Mouse (Mus musculus) myocyte (in vitro differentiated cells): ENCODE data around the gene Itm2c. TPM values are rescaled to one million over a fixed set of nuclear protein-coding genes. Genes with fewer than 3 reads are reported as not detected.

Experiments
- H3K27me3 ChIP-seq: one replicate; pipeline ENCODE4 v1.6.1; 2011; ENCODE audit not compliant: control insufficient read depth, insufficient read depth, insufficient read length
- H3K36me3 ChIP-seq: one replicate; pipeline ENCODE4 v1.6.1; 2011; ENCODE audit not compliant: control insufficient read depth, insufficient read depth
- H3K4me2 ChIP-seq: one replicate; pipeline ENCODE4 v1.6.1; 2011; ENCODE audit warnings: low read depth, control low read depth
- H3K4me3 ChIP-seq: one replicate; pipeline ENCODE4 v1.5.1; 2011; ENCODE audit warnings: mild to moderate bottlenecking, control low read depth, moderate library complexity
- H3K79me2 ChIP-seq: one replicate; pipeline ENCODE4 v1.6.1; 2011; ENCODE audit not compliant: control insufficient read depth, insufficient read depth
- H3ac ChIP-seq: one replicate; pipeline ENCODE4 v1.6.1; 2011; ENCODE audit not compliant: control insufficient read depth, insufficient read length
- CEBPB ChIP-seq: IDR thresholded peaks from 2 replicates; pipeline ENCODE4 v1.6.1; 2011; ENCODE audit warnings: mild to moderate bottlenecking, moderate library complexity; ENCODE audit not compliant: poor library complexity, insufficient read depth, severe bottlenecking
- E2F4 ChIP-seq: IDR thresholded peaks from one replicate; pipeline ENCODE4 v1.6.1; 2011; ENCODE audit warnings: mild to moderate bottlenecking, control low read depth, moderate library complexity; ENCODE audit not compliant: insufficient read depth
- MAX ChIP-seq: IDR thresholded peaks from one replicate; pipeline ENCODE4 v1.6.1; 2011; ENCODE audit warnings: low read depth, mild to moderate bottlenecking, control low read depth
- MYOD1 ChIP-seq, 3 experiments: IDR thresholded peaks; one replicate each; pipeline ENCODE4 v1.6.1; 2011; ENCODE audit warnings: control low read depth in 2 of 3, low read depth in 2 of 3, mild to moderate bottlenecking in 2 of 3, moderate library complexity in 1 of 3; ENCODE audit not compliant: insufficient read length in 2 of 3, control insufficient read depth in 1 of 3
- MYOG ChIP-seq, 3 experiments: IDR thresholded peaks; one replicate each; pipeline ENCODE4 v1.6.1; 2011; ENCODE audit warnings: control low read depth in 2 of 3, low read depth in 2 of 3, mild to moderate bottlenecking in 2 of 3; ENCODE audit not compliant: insufficient read length in 2 of 3, control insufficient read depth in 1 of 3, insufficient read depth in 1 of 3
- POLR2A ChIP-seq: IDR thresholded peaks from one replicate; pipeline ENCODE4 v1.6.1; 2011; ENCODE audit warnings: low read depth, mild to moderate bottlenecking, control low read depth, moderate library complexity; ENCODE audit not compliant: insufficient read length
- POLR2AphosphoS2 ChIP-seq: IDR thresholded peaks from one replicate; pipeline ENCODE4 v1.6.1; 2011; ENCODE audit warnings: low read depth, control low read depth; ENCODE audit not compliant: insufficient read length
- REST ChIP-seq: IDR thresholded peaks from one replicate; pipeline ENCODE4 v1.6.1; 2011; ENCODE audit warnings: mild to moderate bottlenecking, control low read depth, moderate library complexity; ENCODE audit not compliant: insufficient read depth, insufficient read length
- SRF ChIP-seq: IDR thresholded peaks from one replicate; pipeline ENCODE4 v1.6.1; 2011; ENCODE audit warnings: low read depth; ENCODE audit not compliant: control insufficient read depth, insufficient read length
- TCF12 ChIP-seq: IDR thresholded peaks from one replicate; pipeline ENCODE4 v1.6.1; 2011; ENCODE audit warnings: mild to moderate bottlenecking, control low read depth; ENCODE audit not compliant: poor library complexity, insufficient read depth, severe bottlenecking
- TCF3 ChIP-seq: IDR thresholded peaks from one replicate; pipeline ENCODE4 v1.6.1; 2011; ENCODE audit warnings: low read depth, control low read depth; ENCODE audit not compliant: insufficient read length
- USF1 ChIP-seq: IDR thresholded peaks from one replicate; pipeline ENCODE4 v1.6.1; 2011; ENCODE audit warnings: low read depth, mild to moderate bottlenecking, control low read depth, moderate library complexity
- polyA plus RNA-seq: library from polyadenylated mRNA; unstranded; fragments of >200 nt; fragmentation: generic; extraction: Trizol; gene quantifications from one replicate; pipeline ENCODE4 v1.2.1, GENCODE M21; 2012; ENCODE audit warnings: missing spikeins

Itm2c gene
- polyA plus RNA-seq, 1 experiment = 86.6 TPM

DNA sequence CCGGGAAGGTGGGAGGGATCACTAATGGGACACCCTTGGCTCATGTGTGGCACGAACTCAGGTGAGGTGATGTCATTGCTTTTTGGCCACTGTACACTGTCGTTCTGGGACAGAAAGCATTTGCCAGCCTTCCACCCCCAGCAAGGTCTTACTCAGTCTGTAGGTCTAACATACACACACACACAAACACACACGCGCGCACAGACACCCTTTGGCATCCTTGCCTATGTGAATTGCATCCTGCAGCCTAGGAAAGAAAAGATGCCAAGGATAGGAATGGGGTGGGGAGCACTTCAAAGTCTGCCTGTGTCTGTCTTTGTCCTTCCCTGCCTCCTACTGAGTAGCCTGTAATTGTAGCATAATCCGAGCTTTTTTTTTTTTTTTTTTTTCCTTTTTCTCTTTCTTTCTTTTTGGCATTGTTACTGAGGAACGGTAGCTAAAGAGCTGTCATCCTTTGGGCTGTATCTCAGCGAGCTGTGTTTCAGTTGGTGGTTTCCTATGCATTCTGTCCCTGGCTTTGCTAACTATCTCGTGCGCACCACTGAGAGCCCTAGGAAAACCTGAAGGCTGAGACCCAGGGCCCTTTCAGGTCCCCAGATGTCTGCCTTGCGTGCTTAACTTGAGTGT lies 4.8 kb downstream of the Itm2c start:
- no peak overlapping the region for H3K4me2 ChIP-seq

DNA sequence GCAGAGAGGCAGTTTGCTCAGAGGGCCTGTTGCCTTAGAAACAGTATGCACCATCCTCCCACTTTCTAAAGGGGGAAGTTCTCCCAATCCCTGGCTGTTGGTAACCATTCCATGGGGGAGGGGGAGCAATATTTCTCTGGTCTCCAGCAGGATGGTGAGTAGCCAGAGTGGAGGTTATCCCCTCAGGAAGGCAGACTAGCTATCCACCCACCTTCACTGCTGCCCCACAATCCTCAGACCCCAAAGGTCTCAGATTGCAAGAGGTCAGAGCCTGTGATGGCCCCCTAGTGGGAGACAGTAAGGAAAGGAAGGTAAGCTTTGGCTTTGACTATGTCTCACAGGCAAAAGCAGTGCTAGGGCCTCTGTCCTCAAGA lies 5.3 kb downstream of the Itm2c start:
- H3K4me2 ChIP-seq = no peak overlapping the region
- no peak for TF ChIP-seq MAX
- TF ChIP-seq USF1 = no peak
- TF ChIP-seq E2F4 = no peak
- no peak for TF ChIP-seq MYOD1 (IDR thresholded peaks at IDR 0.05; ENCODE audit: control insufficient read depth in 1 of 3, insufficient read length in 2 of 3, low read depth in 2 of 3)

More for the DNA sequence above, 4.8 kb downstream of the Itm2c start:
- Histone ChIP-seq H3K4me3 (no peak overlapping the region), H3ac (no peak overlapping the region), H3K27me3 (no peaks in the 10 kb centered on the region), H3K36me3 (no peaks in the 10 kb centered on the region), H3K79me2 (peaks cover 6% of the 10 kb centered on the region)
- TF ChIP-seq POLR2AphosphoS2 (no peak), REST (no peak), CEBPB (no peak)

DNA sequence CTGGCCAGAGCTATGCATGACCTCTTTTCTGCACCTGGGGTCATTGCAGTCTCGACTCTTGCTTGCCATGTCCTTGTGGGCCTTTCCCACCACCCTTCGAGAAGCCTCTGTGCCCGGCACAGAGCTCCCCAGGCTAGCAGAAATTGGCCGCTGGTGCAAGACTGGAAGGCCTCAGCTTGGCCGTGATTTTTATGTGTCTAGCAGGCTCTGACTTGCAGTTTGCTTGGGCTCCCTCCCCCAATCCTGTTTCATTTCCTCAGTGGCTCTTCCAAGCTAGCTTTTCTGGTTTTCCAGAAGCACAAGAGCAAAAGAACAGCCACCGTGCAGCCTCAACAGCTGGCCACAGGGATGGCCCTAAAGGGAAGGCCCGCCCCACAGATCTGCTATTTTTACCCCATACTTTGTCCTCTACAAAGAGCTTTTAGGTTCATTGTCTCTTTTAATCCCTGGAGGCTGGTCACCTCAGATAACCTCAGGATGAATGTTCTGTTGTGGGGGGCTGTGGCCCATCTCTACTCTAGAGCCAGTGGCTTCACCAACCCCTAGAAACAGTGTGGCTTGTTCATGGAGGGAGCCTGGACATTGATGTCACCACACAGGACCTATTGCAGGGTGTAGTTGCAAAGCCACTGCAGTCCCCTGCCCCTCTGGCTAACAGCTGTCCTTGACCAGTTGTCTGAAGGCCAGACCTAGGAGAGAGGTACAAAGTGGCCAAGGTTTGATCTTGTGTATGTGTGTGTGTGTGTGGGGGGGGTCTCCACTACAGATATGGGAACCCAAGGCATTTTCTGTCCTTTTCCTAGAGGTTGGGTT lies 6.6 kb downstream of the Itm2c start:
- Histone ChIP-seq H3K36me3 (no peaks in the 10 kb centered on the region), H3ac (no peak overlapping the region), H3K4me3 (no peak overlapping the region), H3K79me2 (peaks cover 6% of the 10 kb centered on the region), H3K4me2 (peak overlapping the region; percentile 36), H3K27me3 (no peaks in the 10 kb centered on the region)
- TF ChIP-seq TCF12 (no peak), REST (no peak), MYOD1 (IDR thresholded peaks at IDR 0.05; ENCODE audit: control insufficient read depth in 1 of 3, insufficient read length in 2 of 3, low read depth in 2 of 3) (peak in 2 of 3 experiments; percentile 22 to 40), POLR2AphosphoS2 (no peak), TCF3 (no peak), POLR2A (no peak), USF1 (no peak), MYOG (IDR thresholded peaks at IDR 0.05; ENCODE audit: control insufficient read depth in 1 of 3, insufficient read depth in 1 of 3, insufficient read length in 2 of 3, low read depth in 2 of 3) (peak in 2 of 3 experiments; percentile 38 to 47)

More for the DNA sequence above, 5.3 kb downstream of the Itm2c start:
- Histone ChIP-seq H3K79me2 (peaks cover 6% of the 10 kb centered on the region), H3ac (no peak overlapping the region), H3K4me3 (no peak overlapping the region), H3K27me3 (no peaks in the 10 kb centered on the region), H3K36me3 (no peaks in the 10 kb centered on the region)

DNA sequence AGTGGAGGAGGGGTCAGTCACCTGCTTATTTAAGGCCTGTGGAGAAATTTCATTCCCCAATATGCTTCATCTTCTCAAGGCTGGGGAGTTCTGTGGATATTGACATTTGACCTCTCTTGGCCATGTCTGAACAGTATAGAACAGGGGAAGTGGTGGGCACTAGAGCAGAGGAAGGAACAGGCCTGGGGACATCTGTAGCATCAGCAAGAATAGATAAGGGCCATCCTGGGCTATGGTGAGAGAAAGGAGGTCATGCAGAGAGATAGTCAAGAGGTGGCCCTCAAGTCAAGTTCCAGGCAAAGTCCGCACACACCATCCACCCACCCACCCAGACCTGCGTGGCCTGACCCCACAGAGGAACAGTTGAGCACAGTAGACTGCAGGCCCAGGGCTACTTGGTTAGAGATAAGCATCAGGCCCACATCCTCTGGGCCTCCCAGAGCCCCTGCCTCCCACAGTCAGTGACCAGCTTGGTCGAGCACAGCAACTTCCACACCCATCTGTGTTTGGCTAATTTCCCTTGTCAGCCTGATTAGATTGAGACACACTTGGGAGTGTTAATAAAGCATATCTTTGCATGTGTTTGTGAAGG lies 7.5 kb downstream of the Itm2c start:
- H3K4me3 ChIP-seq = no peak overlapping the region
- H3K79me2 ChIP-seq = peaks cover 6% of the 10 kb centered on the region
- TF ChIP-seq MAX = no peak
- no peak for TF ChIP-seq CEBPB
- TF ChIP-seq TCF12 = no peak
- no peak for TF ChIP-seq SRF
- no peak for TF ChIP-seq E2F4
- no peak for TF ChIP-seq TCF3
- TF ChIP-seq POLR2AphosphoS2 = no peak
- no peak for TF ChIP-seq REST
- no peak for TF ChIP-seq POLR2A
- TF ChIP-seq MYOG (IDR thresholded peaks at IDR 0.05; ENCODE audit: control insufficient read depth in 1 of 3, insufficient read depth in 1 of 3, insufficient read length in 2 of 3, low read depth in 2 of 3) = no peak
- TF ChIP-seq MYOD1 (IDR thresholded peaks at IDR 0.05; ENCODE audit: control insufficient read depth in 1 of 3, insufficient read length in 2 of 3, low read depth in 2 of 3) = no peak
- no peak for TF ChIP-seq USF1
- H3K27me3 ChIP-seq = no peaks in the 10 kb centered on the region
- H3K4me2 ChIP-seq = no peak overlapping the region
- peaks cover 2% of the 10 kb centered on the region for H3K36me3 ChIP-seq
- H3ac ChIP-seq = no peak overlapping the region

DNA sequence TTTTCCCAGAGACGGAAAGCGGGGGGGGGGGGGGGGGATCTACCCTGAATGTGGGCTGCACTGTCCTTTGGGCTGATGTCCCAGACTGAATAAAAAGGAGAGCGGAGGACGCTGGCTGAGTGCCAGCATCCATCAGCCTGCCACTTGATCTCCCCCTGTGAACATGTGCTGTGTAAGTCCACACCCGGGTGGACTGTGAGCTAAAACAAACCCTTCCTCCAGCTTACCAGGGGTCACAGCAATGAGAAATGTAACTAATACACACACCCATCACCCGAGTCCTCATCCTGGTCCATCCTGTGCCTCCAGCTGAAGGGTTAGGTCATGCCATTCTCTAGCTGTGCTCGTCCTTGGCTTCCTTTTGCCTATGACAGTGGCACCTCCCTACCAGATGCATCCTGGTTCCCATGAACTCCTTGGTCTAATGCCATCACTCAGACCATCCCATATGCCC lies 8.1 kb downstream of the Itm2c start:
- H3K36me3 ChIP-seq = peaks cover 3% of the 10 kb centered on the region
- TF ChIP-seq E2F4 (no peak), POLR2AphosphoS2 (no peak), REST (no peak), USF1 (no peak)
- no peak overlapping the region for H3K4me2 ChIP-seq
- H3K4me3 ChIP-seq = no peak overlapping the region
- H3K79me2 ChIP-seq = peaks cover 5% of the 10 kb centered on the region
- H3K27me3 ChIP-seq = no peaks in the 10 kb centered on the region
- no peak overlapping the region for H3ac ChIP-seq
